Mouse (Mus musculus) retina, postnatal 7 days (tissue): ENCODE data around the gene Fbxo30.

Experiments used
- DNase-seq: peaks from one replicate; pipeline ENCODE4 v3.0.0-alpha.2; 2012; ENCODE audit warnings: low read depth, low spot score

Fbxo30 gene

DNA sequence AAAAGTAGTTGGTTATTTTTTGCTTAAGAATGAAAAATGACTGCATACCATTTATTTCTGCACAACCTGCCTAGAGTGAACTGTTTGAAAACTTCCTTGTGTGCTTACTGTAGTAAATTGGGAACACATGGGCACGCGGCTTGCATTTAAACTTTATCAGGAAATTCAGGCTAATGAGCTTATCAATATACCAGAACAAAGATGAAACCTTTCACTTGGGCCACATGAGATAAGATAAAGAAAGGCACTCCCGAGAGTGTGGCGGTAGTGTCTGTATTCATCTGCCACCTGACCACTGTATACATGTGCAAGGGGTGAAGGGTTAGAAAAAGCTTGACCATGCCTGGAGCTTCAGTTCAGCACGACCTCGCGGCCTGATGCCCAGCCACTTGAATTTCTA is 41.2 kb downstream of the Fbxo30 start:
- DNase-seq = no peak

DNA sequence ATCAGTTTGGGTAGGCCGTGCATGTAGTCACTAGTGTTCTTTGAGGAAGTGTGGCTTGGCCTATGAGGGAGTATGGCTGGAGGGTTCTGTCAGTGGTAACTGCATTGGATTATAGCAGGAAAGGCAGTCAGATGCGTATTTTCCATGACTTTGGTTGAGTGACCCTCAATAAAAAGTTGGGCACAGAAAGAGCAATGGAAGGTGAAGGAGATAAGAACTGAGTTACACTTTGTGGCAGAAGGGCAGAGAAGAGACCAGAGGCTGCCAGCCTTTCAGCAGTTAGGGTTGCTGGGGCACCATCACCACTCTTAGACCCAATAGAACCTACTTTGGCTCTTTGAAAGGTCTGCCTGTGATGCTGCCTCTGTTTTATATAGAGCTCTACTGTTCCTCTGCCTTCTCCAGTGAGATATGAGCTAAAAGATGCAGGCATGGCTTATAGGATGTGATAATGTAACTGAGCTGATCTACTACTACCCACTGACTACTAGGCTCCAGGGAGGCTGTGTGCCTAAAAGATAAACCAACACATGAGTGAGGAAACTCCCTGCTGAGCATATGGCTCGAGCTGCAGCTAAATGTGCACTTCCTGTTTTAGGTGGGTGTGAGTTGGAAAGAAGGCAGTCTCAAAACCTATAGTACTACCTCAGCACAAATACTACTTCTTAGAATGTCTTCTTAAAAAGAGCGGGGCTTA is 42.2 kb downstream of the Fbxo30 start:
- no peak for DNase-seq

- no peak for DNase-seq
These were observed 45.4 kb downstream of the Fbxo30 start for GRCm38 (mm10) chr10:11326526-11326925.

DNA sequence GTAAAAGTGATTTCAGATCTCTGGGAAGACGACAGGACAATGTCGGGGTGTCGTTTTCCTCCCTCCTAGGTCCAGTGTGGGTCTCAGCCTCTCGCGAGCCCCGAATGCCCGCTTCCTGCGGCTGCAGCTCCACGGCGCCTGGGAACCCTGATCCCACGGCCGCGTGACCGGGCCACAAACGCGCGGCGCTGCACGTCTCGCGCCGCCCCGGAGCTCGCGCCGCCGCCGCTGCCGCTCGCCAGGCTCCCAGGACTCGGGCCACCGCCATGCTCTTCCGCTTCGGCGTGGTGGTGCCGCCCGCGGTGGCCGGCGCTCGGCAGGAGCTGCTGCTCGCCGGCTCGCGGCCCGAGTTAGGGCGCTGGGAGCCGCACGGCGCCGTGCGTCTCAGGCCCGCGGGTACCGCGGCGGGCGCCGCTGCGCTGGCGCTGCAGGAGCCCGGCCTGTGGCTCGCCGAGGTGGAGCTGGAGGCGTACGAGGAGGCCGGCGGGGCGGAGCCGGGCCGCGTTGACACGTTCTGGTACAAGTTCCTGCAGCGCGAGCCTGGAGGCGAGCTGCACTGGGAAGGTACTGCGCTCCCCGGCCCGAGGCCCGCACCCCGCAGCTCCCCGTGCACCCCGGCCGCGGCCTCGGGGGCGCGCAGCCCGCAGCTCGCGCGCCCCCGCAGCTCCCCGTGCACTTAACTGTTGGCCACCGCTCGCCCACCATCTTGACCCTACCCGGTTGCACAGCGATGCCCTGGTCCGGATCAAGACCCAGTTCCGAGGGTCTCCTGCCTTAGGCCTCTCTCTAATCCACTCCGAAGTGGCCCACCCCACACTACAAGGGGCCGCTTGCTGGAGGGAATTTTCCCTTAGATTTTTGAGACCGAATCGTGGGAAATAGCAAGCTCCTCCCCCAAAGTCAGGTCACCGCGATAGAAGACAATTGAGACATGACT is 62.3 kb downstream of the Fbxo30 start, which contains the start of gene Epm2a:
Gene Epm2a, plus strand, starts transcription at position 200 of the 937 bp plus-strand sequence.
- peak; percentile 53 for DNase-seq

- DNase-seq = no peak
These were observed 63.7 kb downstream of the Fbxo30 start for GRCm38 (mm10) chr10:11344536-11345468.
